Mouse (Mus musculus): ENCODE data around the gene Hoxb13.

The Hoxb13 gene

DNA sequence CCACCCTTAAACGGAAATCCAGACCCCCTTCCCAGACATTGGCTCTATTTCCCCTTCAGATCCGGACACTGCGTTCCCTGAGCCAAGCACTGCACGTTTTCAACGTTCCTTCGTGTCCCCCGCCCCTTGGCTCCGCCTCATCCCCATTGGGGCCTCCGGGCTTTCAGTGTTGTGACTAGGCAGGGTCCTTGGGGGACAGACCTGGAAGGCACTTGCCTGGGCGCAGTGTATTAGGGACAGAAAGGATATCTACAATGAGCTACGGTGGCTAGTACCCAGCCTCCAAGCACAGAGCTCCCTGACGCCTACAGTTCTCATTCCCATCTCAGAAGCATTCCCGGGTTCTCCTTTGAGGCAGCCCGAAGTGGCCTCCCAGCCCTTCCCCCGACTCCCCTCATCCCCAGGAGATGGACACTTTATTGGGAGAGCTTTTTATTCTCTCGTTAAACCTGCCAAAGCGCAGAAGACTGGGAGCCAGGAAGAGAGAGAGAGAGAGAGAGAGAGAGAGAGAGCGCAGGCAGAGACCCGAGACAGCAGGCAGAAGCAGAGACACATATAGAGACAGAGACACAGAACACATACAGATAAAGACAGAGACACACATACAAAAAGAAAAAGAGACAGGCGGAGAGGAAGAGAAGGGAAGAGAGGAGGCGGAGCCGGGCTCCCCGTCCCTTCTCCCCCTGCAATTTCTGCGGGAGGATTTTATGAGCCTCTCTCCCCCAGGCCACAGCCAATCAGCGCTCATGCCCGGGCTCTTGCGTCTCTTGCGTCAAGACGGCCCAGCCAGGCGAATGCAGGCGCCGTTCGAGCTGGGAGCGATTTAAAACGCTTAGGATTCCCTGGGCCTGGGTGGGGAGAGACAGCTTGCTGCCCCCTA is at the start of gene Hoxb13:
Gene Hoxb13 (plus strand): TSS at position 796 of the 880 bp plus-strand sequence.
- DNase-seq (ENCODE audit: low spot score in 2 of 2) = no peak

DNA sequence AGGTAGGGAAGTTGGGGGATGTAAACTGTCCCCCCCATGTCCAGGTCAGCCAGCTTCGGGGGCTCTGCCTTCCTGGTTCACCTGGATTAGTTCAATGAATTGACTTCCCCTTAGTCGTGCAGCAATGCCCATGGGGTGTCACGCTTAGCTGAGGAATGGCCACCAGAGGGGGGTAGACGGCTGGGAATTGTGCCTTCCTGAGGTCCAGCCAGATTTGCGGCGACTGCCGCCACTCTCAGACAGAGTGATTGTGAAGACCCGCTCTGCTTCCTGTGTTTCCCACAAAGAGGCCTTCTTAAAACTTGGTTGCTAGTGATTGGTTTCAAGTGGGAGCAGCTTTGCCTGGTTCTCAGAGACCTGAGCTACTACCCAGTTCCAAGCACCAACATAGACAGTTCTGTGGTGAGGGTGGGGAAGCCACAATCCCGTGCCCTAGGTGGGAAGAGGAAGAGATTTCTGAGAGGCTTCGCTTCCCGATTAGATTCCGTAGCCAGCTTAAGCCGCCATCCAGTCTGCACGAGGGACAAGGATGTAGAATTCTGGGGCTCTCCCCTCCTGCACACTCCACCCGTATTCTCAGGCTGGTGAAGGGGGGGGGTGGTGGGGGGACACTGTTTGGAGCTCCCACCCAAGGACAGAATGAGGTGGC is 48.4 kb upstream of the Hoxb13 start:
- DNase-seq (ENCODE audit: low spot score in 2 of 2) = peak; percentile 60 to 74

DNA sequence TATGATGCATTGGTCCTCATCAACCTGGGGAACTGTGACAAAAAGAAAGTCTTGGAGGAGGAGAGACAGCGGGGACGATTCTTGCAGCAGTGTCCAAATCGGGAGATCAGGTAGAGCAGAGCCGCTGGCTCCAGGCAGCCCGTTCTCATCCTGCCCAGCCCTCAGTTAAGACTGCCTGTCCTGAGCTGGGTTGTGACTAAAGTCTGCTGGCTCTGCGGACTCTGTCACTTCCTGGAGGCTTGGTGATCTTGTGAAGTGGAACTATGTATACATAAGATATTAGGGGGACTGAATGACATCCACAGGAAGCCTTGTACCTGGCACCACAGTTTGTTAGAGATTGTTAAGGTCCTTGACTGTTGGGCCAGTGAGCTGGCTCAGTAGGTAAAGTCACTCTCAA is 46.6 kb upstream of the Hoxb13 start:
- no peak for DNase-seq (ENCODE audit: low spot score in 2 of 2)

DNA sequence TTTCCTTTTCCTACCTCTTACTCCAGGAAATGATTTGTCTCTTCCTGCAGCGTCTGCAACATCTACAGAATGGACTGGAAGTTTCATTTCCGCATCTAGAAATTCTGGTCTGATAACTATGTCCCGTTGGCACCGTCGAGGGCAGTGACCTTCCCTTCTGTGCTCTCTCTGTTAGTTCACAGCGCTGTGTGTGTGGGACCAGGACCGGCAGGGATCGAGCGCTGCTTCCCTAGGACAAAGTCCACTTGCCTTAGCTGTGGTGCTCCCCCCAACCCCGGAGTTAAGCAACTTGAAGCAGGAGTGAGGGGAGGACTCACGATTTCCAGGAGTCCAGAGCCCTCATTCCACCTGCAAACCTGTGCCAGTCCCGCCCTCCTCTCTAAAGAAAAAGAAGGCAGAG is 29.3 kb upstream of the Hoxb13 start:
- DNase-seq (ENCODE audit: low spot score in 2 of 2) = no peak

DNA sequence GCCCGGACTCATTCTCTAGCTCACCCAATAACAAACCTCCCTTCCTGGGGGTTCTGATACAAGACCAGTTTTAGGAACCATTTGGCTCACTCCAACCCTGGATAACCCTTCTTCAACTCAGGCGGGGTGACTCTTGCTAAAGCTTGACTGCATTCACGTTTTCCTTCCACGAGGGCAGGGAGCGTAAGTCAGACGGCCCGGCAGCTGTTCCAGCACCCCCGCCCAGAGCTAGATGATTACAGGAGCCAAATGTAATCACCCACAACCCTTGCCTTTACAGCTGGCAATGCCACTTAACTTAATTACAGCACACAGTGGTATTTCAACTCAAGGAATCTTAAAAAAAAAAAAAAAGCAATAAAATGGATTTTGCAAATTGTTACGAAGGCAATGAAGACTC is 26.0 kb upstream of the Hoxb13 start:
- no peak for DNase-seq (ENCODE audit: low spot score in 2 of 2)

DNA sequence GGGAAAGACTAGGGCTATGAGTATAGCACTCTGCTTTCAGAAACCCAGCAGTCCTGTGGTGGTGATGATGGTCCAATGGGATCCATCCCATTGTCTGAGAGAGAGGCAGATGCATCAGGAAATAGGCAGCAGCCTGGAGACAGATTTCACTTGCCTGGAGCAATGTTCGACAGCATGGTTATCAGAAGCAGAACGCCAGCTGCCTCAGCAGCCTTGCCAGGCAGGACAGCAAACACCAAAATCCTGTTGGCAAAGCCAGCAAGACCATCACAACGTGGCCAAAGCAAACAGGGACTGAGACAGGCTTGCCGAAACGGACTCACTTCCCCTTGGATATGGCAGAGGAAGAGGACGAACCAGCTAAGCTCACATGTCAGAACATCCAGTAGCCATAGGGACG is 25.1 kb upstream of the Hoxb13 start:
- no peak for DNase-seq (ENCODE audit: low spot score in 2 of 2)

DNA sequence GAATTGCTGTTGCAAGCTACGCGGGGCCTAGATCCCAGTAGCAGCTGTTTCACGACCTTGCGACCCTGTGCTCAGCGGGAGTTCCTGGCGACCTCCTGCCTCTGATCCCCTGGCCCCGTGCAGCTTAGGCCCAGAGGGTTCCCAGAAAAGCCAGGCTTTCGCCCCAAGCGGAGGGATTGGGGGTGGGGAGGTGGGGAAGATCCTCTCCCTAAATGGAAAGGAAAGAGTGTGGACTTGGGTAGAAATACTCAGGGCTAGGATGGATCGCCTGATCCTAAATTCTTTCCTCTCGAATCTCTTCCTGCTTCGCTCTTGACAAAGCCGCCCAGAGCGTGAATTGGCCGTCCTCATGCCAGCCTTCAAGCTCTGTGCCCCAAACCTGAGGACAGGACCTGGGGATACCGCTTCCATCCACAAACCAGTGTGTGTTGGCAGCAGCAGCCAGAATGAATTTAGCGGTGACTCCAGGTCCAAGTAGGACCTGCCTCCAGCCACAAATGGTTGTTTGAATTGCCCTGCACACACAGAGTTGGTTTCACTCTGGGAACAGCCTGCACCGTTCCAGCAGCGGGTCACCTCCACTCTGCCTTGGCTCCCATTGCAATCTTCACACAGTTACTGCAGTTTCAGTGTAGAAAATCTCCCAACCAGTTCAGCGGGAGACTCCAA is 23.3 kb upstream of the Hoxb13 start:
- DNase-seq (ENCODE audit: low spot score in 2 of 2) = no peak

DNA sequence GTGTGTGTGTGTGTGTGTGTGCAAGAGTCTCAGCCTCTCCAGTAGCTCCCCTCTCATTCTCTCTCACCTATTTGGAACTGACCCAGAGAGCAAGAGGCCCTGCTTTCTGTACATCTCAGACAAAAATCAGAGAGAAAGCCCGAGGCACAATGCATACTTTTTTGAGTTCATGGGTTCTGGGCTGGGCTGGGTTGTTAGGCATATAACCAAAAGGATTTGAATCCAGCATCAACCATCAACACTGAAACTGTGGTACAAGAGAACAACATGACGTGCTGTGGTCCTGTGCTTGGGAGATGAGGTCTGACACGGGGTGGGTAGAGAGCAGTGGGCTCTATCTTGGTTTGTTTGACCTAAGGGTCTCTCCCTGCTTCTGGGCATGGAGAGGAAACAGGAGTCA is 22.5 kb upstream of the Hoxb13 start:
- DNase-seq (ENCODE audit: low spot score in 2 of 2) = no peak

DNA sequence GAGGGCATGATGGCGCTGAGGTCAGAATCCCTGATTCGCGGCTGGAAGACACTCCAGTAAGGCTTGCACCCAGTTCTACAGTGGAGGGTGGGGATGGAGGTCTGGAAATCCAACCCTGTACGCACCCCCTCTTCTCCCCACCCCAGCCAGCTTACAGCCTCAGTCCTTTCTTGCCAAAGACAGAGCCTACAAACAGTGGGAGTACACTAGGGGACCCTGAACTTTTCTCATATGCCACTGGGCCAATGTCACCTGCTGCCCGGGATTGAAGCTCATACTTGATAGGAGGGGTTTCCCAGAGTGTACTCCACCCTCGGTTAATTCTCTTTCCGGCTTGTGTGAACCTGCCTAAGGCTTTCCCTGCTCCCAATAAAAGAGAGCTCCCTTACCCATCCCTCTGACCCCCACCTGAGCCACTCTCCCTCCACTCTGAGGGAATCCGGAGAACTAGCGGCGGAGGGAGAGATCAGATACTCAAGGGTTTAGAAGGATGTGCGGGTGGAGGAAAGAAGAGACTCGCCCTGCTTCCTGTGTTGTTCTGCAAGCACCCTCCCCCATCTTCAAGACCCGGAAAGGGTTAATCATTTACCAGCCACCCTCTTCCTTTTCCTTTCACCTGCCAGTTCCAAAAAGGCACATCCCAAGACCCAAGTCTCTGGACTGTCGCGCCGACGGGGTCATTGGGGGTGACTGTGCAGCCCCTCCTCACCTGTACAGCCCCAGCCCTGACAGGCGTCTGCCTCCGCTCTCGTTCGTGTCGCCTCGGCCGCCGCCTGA is 21.4 kb upstream of the Hoxb13 start:
- DNase-seq (ENCODE audit: low spot score in 2 of 2) = no peak

DNA sequence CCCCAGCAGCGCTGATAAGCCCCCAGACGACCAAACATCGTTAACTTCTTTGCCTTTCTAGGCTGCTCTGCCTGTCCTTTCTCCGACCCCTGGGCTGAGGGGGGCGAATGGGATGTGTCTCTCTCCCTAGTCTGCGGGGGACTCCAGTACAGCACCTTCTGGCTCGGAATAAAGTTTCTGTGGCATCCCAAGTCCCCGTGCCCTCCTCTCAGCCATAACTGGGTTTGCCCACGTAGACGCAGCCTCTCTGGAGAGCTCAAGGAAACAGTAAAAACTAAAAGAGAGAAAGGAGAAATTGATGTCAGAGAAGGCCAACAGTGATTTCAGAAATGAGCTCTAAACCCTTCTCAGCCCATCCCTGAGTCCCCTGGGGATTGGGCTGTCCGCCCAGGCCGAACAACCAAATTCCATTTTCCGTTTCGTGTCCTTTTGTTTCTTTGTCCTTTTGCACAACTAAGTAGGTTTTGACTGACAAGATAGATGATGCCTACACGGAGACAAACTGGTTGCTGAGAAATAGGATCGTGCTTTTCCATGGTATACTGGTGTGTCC is 20.8 kb upstream of the Hoxb13 start:
- DNase-seq (ENCODE audit: low spot score in 2 of 2) = no peak

DNA sequence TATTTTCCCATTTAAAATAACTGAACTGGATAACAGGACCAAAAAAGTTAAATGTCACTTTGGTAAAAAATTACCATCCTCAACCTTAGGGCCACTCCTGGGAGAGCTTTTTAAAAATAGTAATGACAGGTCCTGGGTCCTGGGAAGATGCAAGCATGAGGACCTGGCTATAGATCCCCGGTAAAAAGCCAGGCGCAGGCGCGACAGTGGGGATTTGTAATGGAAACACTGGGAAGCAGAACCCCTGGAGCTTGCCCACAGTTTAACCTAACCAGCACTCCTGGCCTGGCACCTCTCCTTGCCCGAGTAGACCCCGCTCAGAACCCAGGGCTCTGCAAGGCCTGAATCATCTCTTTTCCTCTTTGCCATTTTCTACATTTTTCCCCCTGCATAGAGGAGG is 19.2 kb upstream of the Hoxb13 start:
- no peak for DNase-seq (ENCODE audit: low spot score in 2 of 2)

DNA sequence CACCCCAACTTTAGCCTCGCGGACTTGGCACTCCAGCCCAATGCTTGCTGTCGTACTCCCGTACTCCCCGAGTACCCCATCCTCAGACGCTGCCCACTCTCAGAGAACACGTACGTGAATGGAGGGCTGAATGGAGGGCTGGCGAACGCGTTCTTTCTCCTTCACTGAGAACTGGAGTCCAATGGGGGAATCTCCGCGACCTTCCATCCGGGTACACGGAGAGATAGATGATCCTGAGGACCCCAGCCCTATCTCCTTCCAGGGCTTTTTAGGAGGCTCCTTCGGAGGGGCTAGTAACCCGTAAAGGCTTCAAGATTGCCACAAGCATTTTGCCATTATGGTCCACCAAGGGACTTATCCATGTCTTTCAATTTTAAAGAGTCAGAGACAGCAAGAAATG is 18.6 kb upstream of the Hoxb13 start:
- no peak for DNase-seq (ENCODE audit: low spot score in 2 of 2)

DNA sequence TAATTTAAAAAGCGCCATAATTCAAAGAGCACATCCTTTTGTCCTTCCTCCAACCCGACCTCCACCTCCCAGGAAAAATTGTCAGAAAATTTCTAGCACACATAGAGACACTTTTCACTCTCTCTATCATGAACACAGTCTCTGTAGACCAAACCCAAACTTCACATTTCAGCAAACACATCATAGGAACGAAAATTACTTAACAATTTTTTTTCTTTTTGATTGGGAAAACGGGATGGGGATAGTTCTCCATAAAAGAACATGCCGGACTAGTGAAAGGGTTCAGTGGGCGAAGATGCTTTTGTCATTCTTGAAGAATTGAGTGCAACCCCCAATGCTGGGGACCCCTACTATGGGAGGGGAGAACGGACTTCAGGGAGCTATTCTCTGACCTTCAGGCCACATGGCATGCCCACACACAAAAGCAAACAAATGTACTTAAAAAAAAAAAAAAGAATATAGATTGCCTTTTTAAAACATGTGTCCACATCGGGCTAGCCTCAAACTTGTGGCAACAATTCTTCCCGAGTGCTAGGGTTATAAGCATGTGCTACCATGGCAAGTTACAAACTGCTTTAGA is 18.1 kb upstream of the Hoxb13 start:
- no peak for DNase-seq (ENCODE audit: low spot score in 2 of 2)

DNA sequence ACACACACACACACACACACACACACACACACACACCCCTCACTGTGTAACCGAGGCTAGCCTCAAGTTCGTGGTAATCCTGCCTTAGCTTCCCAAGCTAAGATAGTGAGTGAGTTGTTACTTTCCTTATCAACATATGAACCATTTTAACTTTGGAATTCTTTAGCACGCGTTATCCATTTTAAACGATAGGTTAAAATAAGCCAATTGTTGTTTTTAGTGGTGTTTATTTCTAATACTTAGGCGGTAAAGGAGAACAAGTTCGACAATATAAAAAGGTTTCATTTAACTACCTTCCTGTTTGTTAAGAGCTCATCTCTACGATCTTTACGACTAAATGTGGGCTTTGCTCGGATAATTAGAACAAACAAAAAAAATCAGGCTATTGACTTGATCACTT is 17.3 kb upstream of the Hoxb13 start:
- no peak for DNase-seq (ENCODE audit: low spot score in 2 of 2)

DNA sequence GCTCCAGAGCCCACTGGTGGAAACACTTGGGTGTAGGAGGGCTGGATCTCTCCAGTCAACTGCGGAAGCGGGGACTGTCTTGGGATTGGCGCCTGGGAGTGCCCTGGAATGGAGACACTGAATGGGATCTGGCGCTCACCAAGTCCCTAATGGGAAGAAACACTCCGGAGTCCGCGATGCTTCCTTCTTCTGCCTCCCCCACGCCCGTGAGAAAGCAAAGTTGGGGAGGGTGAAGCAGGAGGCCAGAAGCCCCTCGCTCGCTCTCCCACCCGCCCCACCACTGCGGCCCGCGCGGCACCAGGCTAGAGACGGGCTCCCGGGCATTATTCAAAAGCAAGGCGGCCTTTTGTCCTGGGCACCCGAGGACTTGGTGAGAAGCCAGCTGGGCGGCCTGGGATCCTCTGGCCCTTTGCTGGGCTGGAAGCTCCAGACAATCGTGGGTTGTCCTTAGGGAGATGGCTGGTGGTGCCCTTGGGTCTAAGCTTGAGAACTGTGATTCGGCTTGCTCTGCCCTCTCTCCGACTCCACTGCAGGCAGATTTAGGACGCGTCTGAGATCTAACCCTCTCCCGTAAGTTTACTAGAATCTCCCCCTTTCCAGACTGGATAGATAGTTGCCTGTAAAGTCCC is 16.5 kb upstream of the Hoxb13 start:
- DNase-seq (ENCODE audit: low spot score in 2 of 2) = no peak

DNA sequence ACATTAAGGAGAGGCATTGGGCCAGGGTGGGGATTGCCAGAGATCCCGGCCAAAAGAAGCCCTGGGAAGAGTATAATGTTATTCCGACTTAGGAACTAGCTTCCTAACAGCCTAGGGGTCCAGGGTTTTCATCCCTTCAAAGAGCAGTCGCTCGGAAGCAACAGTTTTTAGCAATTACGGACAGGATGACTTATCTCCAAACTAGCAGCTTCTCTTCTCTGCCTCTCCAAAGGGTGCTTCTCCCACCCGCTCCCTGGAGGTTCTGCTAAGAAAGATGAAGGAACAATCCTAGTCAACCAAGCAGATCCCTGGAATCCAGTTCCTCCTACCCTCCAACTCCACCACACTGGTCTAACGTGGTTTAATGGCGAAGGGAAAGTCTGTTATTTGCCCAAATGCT is 15.8 kb upstream of the Hoxb13 start:
- DNase-seq (ENCODE audit: low spot score in 2 of 2) = no peak

DNA sequence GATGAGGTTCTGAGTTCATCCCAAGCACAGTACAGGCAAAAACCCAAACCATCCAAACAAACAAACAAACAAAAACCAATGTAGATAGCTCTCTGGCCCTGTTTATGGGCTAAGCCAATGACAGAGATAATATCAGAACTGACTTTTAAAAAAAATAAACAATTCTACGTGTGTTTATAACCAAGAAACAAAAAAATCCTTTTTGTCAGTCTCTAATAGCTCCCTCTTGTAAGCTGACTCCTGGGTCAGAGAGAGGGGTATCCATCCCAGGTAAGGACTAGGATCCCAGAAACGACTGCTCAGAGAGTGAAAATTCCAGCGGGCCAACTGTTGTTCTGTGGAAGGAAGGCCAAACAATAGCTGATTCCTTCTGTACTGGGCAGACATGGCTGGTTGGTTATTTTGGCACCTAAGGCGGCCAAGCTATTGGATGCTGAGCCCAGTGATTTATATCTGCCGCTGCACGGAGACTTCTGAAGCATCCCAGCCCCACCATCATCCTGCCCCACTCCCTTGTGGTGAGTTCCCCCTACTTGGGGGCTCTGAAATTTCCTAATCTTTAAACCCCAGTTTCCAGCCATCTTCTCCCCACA is 15.1 kb upstream of the Hoxb13 start:
- no peak for DNase-seq (ENCODE audit: low spot score in 2 of 2)

DNA sequence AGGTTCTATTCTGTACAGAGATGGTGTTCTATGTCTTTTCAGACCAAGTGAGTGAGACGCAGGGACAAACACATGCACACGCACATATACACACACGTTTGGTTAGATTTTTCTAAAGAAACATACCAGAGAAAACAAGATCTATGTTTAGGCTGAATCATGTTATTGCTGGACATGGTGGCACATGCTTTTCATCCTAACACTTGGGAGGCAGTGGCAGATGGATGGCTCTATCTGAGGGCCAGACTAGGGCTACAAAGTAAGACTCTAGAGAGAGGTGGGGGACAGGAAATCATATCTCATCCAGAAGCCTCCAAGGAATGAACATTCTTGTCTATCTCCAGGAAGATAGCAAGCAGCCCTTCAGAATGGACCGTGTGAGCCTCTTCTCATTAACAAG is 13.1 kb upstream of the Hoxb13 start:
- no peak for DNase-seq (ENCODE audit: low spot score in 2 of 2)

DNA sequence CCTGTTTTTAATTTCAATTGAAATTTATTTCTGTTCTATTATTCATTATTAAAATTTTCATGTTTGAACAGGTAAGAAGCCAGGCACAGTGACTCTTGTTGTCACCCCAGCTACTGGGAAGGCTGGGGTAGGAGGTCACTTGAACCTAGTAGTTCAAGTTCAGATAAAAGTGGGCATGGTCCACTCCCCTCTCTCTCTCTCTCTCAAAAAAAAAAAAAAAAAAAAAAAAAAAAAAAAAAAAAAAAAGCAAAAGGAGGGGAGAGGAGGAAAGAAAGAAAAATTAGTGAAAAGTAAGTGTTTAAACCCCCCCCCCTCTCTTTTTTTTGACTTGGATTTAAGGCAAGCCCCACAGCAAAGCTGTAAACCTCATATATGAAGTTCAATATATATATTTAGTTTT is 9.9 kb upstream of the Hoxb13 start:
- no peak for DNase-seq (ENCODE audit: low spot score in 2 of 2)

DNA sequence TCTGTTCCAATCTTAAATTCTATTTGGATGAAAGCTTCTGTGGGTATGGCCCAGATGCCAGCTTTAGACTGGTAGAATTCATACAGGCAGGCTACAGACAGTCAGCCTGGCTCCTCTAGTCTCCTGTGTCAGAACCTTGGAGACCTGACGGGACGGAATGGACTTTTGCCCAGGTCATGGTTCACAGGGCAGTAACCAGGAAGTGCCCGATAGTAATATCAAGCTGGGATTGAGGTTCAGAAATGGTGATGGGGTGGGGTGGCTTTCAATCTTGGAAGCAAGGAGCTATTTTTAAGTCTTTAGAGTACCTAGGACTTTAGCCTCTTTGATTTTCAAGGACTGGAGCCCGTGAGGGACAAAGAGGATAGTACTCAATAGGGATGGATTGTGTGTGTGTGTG is 6.8 kb upstream of the Hoxb13 start:
- no peak for DNase-seq (ENCODE audit: low spot score in 2 of 2)

All from right cerebral cortex, adult 2 months (tissue).